Mouse (Mus musculus) cerebellum, adult 9-11 months (tissue): ENCODE results near the gene Smg1.

Experiments used
- DNase-seq: peaks from one replicate; pipeline ENCODE4 v3.0.0; 2022

Gene Smg1

GRCm38 (mm10) chr7:118102678-118103461 lies 140.6 kb downstream of the Smg1 start:
- DNase-seq: no peak

GRCm38 (mm10) chr7:118102231-118102630 lies 141.2 kb downstream of the Smg1 start:
- DNase-seq: no peak

GRCm38 (mm10) chr7:118097615-118098014 lies 145.9 kb downstream of the Smg1 start:
- DNase-seq: no peak
